Mouse (Mus musculus): ENCODE results near the gene Gm156. TPM values are rescaled to one million over a fixed set of nuclear protein-coding genes. Genes with fewer than 3 reads are reported as not detected.

The Gm156 gene
- polyA plus RNA-seq, 1 experiment from 2014 or later, result not detected

DNA sequence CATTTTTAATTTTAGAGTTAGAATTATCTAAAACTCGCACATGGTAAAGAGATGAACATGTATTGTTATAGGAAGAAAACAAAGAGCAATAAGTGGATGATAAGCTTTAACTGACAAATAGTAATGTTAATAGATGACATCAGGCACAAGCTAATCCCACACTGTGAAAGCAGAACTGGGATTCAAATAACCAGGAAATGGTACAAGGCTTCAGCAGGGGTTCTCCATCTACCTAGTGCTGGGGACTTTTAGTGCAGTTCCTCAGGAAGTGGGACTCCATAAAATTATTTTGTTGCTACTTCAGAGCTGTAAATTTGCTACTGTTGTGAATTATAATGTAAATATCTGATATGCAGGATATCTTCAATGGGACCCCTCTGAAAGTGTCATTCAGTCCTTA lies 56.8 kb downstream of the Gm156 start:
- Histone ChIP-seq H3K4me2 (no peak overlapping the region), H3K4me1 (ENCODE audit: control insufficient read depth, insufficient read depth, low read length) (no peaks in the 10 kb centered on the region), H3K27ac (ENCODE audit: low read depth, low read length) (no peak overlapping the region), H3K36me3 (ENCODE audit: control insufficient read depth, insufficient read depth, low read length) (no peaks in the 10 kb centered on the region), H3K9ac (ENCODE audit: low read depth, low read length) (no peak overlapping the region), H3K27me3 (ENCODE audit: control insufficient read depth, insufficient read depth, low read length) (no peaks in the 10 kb centered on the region), H3K4me3 (ENCODE audit: low read depth, low read length) (no peak overlapping the region), H3K9me3 (replicated peaks; ENCODE audit: control insufficient read depth, low read length) (no peaks in the 10 kb centered on the region)
- WGBS (ENCODE audit: insufficient replicate concordance), result 77% methylated on average over 1 of the region's 1 CpGs
- ATAC-seq (replicated peaks; ENCODE audit: insufficient number of reproducible peaks, low FRiP score, low TSS enrichment), result no peak

DNA sequence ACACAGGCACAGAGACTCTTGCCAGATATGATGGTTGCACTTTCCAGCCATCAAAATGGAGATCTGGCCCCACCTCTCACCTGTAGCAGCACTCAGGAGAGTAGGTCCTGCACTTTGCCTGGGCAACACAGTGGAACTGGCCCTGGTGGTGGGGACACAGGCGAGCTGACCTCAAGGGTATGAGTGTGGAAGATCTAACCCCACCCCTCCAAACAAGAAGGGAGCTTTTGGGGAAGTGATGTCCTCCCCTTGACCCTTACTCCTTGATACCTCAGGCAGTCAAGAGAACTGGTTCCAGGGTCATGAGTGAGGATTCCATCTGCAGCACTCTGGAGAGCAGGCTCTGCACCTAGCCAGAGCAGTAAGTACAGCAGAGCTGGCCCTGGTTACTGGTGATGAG lies 62.7 kb downstream of the Gm156 start:
- Histone ChIP-seq H3K4me2 (no peak overlapping the region), H3K9me3 (replicated peaks; ENCODE audit: control insufficient read depth, low read length) (no peaks in the 10 kb centered on the region), H3K27me3 (ENCODE audit: control insufficient read depth, insufficient read depth, low read length) (no peaks in the 10 kb centered on the region), H3K4me3 (ENCODE audit: low read depth, low read length) (no peak overlapping the region), H3K27ac (ENCODE audit: low read depth, low read length) (no peak overlapping the region), H3K9ac (ENCODE audit: low read depth, low read length) (no peak overlapping the region), H3K4me1 (ENCODE audit: control insufficient read depth, insufficient read depth, low read length) (no peaks in the 10 kb centered on the region), H3K36me3 (ENCODE audit: control insufficient read depth, insufficient read depth, low read length) (no peaks in the 10 kb centered on the region)
- WGBS (ENCODE audit: insufficient replicate concordance), result 67% methylated on average over 1 of the region's 1 CpGs
- ATAC-seq (replicated peaks; ENCODE audit: insufficient number of reproducible peaks, low FRiP score, low TSS enrichment), result no peak

DNA sequence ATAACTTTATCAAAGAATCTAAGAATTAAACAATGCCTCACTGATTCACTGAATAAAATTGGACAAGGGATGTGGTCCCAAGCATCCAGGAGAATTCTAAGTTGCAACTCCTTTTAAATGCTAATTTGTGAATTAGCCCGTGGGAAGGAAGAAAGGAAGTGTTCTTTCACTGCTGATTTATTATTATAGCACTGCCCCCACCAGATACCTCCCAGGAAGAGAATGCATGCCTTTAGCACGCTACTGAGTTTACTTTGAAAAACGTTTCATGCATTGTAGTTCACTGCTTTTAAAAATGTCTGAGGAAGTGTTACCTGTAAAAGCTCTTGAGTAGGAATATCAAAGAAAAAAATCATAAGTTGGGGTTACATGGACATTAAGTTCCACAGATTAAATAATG lies 63.6 kb downstream of the Gm156 start:
- Histone ChIP-seq H3K27ac (ENCODE audit: low read depth, low read length) (no peak overlapping the region), H3K4me1 (ENCODE audit: control insufficient read depth, insufficient read depth, low read length) (no peaks in the 10 kb centered on the region), H3K9ac (ENCODE audit: low read depth, low read length) (no peak overlapping the region), H3K36me3 (ENCODE audit: control insufficient read depth, insufficient read depth, low read length) (no peaks in the 10 kb centered on the region), H3K4me2 (no peak overlapping the region), H3K27me3 (ENCODE audit: control insufficient read depth, insufficient read depth, low read length) (no peaks in the 10 kb centered on the region), H3K4me3 (ENCODE audit: low read depth, low read length) (no peak overlapping the region), H3K9me3 (replicated peaks; ENCODE audit: control insufficient read depth, low read length) (no peaks in the 10 kb centered on the region)
- ATAC-seq (replicated peaks; ENCODE audit: insufficient number of reproducible peaks, low FRiP score, low TSS enrichment), result no peak
- 35% methylated on average over 3 of the region's 3 CpGs for WGBS (ENCODE audit: insufficient replicate concordance)

DNA sequence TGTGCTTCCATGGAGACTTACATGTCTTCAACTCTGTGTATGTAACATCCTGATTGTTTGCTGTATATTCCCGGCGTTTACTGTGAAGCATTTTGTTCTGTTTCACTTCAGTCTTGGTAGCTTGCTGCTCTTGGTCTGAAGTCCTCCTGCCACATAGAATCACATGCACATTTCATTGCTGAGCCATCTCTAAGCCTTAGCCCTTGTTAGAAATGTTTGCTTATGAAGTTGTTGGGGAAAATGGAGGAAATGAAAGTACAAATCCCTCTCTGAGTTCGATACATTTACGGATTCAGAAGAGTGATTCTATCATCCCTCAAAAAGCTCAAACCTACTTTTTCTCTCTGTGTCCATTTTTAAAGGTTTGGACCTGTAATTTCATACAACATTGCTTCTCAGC lies 67.0 kb downstream of the Gm156 start, which contains the start of gene Klri1:
TSS of gene Klri1 (minus strand) at position 101 of the 400 bp plus-strand sequence.
- H3K4me1 ChIP-seq (ENCODE audit: control insufficient read depth, insufficient read depth, low read length), result no peaks in the 10 kb centered on the region
- H3K4me2 ChIP-seq, result no peak within 1 kb of the TSS
- 68% methylated on average over 4 of the region's 4 CpGs for WGBS (ENCODE audit: insufficient replicate concordance)
- H3K36me3 ChIP-seq (ENCODE audit: control insufficient read depth, insufficient read depth, low read length), result no peaks in the 10 kb centered on the region
- no peaks in the 10 kb centered on the region for H3K27me3 ChIP-seq (ENCODE audit: control insufficient read depth, insufficient read depth, low read length)
- H3K27ac ChIP-seq (ENCODE audit: low read depth, low read length), result no peak within 1 kb of the TSS
- no peak within 1 kb of the TSS for H3K9ac ChIP-seq (ENCODE audit: low read depth, low read length)
- H3K9me3 ChIP-seq (replicated peaks; ENCODE audit: control insufficient read depth, low read length), result no peaks in the 10 kb centered on the region
- no peak for ATAC-seq (replicated peaks; ENCODE audit: insufficient number of reproducible peaks, low FRiP score, low TSS enrichment)
- no peak within 1 kb of the TSS for H3K4me3 ChIP-seq (ENCODE audit: low read depth, low read length)

Other genes starting within 250 kb of the Gm156 start
- not detected in 2 replicates for gene Klre1, start 206.4 kb downstream of the Gm156 start, polyA plus RNA-seq (2014; fragmentation: Nextera tagmentation; extraction: Ambion mirVana)
- not detected in 2 replicates for gene Klrd1, start 192.5 kb downstream of the Gm156 start, polyA plus RNA-seq (2014; fragmentation: Nextera tagmentation; extraction: Ambion mirVana)
- not detected in 2 replicates for gene Klrk1, start 160.4 kb downstream of the Gm156 start, polyA plus RNA-seq (2014; fragmentation: Nextera tagmentation; extraction: Ambion mirVana)
- not detected in 2 replicates for gene Klrc3, start 140.9 kb downstream of the Gm156 start, polyA plus RNA-seq (2014; fragmentation: Nextera tagmentation; extraction: Ambion mirVana)
- not detected in 2 replicates for gene Klrc2, start 123.6 kb downstream of the Gm156 start, polyA plus RNA-seq (2014; fragmentation: Nextera tagmentation; extraction: Ambion mirVana)
- not detected in 2 replicates for gene Klrc1, start 105.3 kb downstream of the Gm156 start, polyA plus RNA-seq (2014; fragmentation: Nextera tagmentation; extraction: Ambion mirVana)
- not detected in 2 replicates for gene Klri1, start 67.1 kb downstream of the Gm156 start, polyA plus RNA-seq (2014; fragmentation: Nextera tagmentation; extraction: Ambion mirVana)
- not detected in 2 replicates for gene Klri2, start 43.8 kb downstream of the Gm156 start, polyA plus RNA-seq (2014; fragmentation: Nextera tagmentation; extraction: Ambion mirVana)
- gene Gm17631, start 78.4 kb upstream of the Gm156 start, polyA plus RNA-seq (2014; fragmentation: Nextera tagmentation; extraction: Ambion mirVana), result not detected in 2 replicates
- gene Klra17, start 92.4 kb upstream of the Gm156 start, polyA plus RNA-seq (2014; fragmentation: Nextera tagmentation; extraction: Ambion mirVana), result not detected in 2 replicates
- not detected in 2 replicates for gene Klra5, start 133.4 kb upstream of the Gm156 start, polyA plus RNA-seq (2014; fragmentation: Nextera tagmentation; extraction: Ambion mirVana)
- not detected in 2 replicates for gene Klra6, start 242.7 kb upstream of the Gm156 start, polyA plus RNA-seq (2014; fragmentation: Nextera tagmentation; extraction: Ambion mirVana)

Data from heart, embryonic 11.5 days (tissue).